Mouse (Mus musculus): ENCODE measurements around the gene Sgms1.
"Not testable (repeated sequence)": the region's sequence is repeated elsewhere in the genome, so short reads cannot be mapped to it uniquely, and the experiment has no call there.

Sgms1 gene

DNA sequence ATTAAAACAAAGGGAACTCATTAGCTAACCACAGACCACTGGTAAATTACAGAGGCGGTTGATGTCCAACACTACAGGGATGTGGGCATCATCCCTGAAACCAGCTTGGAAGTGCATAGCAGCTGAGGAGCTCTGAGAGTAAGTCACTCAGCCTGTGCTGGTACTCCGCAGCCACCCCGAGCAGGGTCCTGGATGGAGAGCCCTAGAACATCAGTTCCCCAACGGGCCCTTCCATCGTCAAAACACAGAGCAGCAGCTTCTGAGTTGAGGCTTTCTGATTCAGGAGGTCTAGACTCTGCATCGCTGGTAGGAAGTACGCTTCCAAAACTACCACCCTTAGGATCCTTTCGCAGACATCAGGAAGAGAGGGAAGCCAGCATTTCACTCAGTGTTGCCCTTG, 5.8 kb downstream of the Sgms1 start:
- no peak for DNase-seq (ENCODE audit: low spot score)

DNA sequence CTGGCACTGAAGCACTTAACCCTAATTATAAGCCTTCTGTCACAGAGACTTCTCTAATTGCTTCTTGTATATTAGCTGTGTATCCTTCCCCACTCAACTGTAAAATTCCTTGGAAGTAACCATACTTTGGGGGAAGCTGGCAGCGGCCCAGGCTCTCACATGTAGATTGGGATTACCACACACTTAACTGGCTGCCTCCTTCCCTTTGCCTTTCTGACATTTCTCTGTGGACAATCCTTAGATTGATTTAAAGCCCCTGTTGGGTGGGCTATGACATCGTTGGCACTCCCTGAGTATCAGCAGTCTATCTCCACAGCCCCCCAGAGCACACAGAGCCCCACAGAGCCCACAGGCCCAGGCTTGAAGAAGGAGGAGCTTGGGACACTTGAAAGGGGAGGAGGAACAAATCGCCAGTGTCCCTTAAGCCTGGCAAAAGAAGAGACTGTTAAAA, 8.0 kb downstream of the Sgms1 start:
- DNase-seq (ENCODE audit: low spot score), result no peak

DNA sequence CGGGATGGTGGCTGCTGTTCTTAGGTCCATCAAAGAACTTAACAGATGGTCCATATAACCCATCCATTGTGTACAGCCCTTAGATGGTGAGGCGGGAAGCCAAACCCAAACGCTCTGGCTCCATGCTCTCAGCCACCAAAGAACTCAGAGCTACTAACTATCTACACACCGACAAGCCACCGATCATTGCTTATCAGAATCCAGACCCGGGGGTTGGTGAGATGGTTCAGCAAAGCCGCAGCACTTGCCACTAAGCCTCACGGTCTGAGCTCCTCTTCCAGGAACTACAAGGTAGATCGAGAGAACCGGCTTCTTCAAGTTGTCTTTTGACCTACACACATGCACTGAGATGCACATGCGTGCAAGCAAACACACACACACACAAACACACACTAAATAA, 8.8 kb downstream of the Sgms1 start:
- DNase-seq (ENCODE audit: low spot score), result no peak

DNA sequence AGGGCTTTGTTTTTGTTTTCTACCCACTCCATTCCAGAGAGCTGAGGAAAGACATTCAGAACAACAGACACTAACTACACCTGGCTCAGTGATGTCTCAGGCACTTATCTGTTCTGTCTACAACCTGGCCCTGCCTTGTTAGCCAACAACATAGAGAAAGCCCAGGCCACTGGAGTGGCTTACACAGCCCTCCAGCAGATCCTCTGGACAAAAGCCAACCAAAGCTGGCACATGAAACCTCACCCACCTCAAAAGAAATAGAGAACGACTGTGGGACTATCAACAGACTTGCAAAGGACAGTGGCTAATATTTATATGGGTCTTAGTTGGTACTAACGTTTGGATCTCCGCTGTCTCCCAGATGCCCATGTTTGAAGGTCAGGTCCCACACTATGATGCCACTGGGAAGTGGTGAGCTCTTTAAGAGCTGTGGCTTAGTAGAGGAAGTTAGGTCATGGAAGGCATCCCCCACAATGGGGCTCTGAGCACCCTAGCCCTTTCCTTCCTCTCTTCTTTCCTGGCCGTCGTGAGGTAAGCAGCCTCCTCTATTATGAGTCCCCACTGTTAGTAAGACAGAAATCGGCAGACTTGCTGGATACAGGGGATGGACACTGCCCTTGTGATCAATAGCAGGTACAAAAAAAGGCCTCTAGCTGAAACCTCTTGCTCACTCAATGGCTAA, 10.1 kb downstream of the Sgms1 start:
- DNase-seq (ENCODE audit: low spot score), result peak; percentile 45

DNA sequence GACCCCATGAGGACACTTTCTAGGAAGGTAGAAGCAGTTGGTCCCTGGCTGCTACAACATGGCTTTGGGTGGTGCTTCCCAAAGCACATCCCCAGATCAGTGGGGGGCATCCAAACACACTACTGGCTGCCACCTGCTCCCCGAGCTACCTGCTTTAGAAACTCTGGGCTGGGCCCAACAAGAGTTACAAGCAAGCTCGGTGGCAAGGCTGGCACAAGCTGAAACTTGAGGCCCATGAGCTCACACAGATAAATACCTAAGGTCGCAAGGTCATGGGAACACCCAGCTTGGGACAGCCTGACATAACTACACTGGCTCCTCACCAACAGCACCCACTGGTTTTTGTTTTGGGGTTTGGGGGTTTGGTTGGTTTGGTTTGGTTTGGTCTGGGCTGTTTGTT, 10.9 kb downstream of the Sgms1 start:
- DNase-seq (ENCODE audit: low spot score), result no peak

DNA sequence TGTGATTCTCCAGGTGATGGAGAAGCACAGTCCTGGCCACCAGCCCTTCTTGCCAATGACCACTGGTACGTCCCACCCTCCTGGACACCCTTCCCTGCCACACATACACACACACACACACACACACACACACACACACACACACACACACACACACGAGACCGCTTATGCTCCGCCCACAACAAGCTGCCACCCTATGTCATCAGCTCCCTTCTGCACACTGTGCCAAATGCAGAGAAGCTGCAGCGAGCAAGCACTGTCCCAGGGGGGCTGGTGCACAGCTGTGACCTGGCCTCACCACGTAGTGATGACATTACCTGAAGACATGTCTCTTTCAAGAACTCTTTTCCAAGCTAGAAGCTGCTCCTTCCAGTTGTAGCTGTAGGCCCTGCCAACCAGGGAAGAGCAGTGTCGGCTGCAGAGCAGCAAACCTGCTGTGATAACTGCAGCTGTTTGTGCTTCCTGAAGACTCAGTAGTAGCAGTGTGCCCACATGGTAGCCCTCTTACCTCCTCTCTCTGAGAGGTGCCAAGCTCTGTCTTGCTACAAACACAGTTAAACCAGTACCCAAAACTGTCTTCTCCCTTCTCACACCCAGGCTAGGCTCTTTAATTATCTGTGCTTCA, 11.7 kb downstream of the Sgms1 start:
- DNase-seq (ENCODE audit: low spot score), result peak; percentile 66

DNA sequence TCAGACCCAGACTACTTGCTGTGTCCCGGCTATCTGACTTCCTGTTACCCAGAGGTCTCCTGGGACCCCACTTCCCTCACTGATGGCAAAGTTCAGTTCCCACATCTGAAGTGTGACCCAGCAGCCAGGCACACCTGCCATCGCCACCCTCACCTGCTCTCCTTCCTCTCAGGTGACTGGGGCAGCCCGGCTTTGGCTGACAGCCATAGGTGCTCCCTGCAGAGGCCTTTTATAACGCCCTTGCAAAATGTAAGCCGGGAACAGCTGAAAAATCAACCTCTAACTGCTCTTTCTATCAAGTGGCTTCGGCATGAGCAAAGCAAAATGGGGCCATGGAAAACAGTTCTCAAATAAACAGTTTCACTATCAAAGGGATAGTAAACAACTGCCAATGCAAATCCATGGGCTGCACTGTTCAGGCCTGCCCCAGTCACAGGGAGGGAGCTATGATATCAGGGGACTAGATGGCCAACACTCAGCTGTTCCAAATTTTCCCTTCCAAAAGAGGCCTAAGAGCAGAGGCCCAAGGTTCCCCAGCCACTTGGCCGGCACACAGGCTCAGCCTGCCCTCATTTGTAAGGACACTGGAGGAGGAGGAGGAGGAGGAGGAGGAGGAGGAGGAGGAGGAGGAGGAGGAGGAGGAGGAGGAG, 12.5 kb downstream of the Sgms1 start:
- no peak for DNase-seq (ENCODE audit: low spot score)

DNA sequence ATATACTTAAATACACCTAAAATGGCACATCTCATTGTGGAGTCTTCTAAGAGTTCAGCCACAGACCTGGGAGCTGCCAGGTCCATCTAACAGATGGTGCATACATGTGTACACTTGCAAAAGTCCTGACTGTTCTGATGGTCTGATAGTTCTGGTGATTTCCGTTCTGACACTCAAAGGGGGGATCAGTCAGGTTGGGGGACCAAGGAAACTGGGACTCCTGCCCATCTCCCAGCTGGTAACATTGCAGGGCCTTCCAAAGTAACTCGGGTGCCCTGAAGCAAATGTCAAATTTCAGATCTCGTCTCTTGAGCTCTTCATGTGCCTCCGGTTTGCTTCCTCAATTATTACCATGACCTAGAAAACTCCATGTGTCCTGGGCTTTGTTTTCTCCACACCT, 13.5 kb downstream of the Sgms1 start:
- no peak for DNase-seq (ENCODE audit: low spot score)

DNA sequence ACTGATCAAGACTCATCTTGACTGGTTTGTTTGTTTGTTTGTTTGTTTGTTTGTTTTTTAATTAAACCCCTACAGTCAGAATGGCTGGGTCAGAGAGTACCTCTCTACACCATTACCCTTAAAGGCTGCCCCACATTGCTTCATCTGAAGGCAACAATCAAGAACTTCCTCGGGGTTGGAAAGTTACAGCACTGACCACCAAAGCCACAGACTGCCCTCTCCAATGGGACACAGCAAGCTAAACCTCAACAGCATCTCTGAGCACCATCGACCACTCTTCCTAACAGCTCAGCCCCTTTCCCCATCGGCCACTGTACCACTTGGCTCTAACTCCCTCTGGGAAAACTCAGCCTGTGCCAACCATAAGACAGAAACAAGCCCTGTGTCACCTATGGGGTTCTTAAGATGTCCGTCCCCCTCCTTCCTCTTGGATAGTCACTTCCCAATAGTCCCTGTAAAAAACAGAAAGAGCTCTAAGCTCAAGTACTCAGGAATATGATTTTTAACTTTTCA, 14.0 kb downstream of the Sgms1 start:
- DNase-seq (ENCODE audit: low spot score), result no peak

DNA sequence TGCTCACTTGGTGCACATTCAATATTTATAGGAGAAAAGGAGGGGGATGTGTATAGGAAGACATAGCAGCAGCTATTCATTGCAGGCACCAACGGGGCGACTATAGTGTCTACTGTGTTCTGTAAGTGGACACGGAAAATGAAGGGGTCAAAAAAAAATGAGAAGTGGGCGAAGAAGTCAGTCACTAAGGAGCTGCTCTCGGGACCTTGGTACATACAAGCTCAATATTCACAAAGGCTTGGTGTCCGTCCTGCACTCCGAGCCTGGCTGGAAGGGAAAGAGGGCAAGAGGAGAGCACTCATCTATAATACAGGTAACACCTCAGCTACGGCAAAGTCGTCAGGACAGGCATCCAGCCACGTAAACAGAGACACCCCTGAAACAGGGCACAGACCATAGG, 14.8 kb downstream of the Sgms1 start:
- DNase-seq (ENCODE audit: low spot score), result no peak

DNA sequence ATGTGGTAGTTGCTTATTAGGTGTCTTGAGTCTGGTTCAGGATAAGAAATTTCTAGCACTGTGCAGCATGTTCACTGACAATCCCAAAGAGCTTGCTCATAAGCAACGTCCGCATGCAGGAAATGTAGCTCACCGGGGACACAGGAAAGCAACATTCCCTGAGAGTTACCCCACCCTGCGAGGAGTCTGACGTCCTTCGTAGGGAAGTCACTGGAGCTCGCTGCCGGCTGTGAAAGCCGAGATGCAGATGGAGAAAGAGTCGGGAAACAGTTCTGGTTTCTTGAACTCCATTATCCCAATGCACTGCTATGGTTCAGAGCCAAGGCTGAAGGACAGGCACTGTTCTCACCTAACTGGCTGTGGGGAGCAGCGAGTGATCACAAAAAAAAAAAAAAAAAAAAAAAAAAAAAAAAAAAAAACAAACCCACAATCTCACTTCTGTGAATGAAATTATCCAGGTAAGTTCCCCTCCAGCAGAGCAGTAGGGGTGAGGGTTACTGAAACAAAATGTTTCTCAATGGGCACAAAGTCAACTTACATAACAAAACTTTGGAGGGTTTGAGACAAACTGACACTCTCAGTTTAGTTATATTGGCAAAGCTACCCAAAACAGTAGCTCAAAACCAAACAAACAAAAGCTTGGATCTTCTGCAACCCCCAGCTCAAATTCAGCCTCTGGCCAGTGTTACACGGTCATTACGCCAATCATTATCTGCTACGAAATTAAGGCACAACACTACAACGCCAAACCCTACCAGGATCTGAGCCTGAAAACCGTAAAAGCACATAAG, 15.5 kb downstream of the Sgms1 start:
- DNase-seq (ENCODE audit: low spot score), result no peak

DNA sequence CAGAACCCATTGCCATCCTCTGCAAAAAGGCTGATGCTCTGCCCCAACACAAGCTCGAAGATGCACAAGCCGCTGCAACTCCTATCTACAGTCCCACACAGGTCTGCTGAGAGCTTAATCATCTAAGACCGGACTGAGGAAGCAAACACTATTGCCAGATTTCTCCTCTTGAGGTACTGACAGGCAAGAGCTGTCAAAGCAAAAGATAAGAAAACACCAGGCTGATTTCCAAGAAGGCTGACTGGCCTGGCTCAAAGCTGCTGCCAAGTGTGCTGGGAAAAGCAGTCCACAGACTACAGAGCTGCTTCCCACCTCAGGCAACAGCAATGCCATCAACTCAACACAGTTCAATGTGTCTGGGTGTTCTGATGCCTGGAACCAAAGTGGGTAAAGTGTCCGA, 17.1 kb downstream of the Sgms1 start:
- peak; percentile 79 for DNase-seq (ENCODE audit: low spot score)

DNA sequence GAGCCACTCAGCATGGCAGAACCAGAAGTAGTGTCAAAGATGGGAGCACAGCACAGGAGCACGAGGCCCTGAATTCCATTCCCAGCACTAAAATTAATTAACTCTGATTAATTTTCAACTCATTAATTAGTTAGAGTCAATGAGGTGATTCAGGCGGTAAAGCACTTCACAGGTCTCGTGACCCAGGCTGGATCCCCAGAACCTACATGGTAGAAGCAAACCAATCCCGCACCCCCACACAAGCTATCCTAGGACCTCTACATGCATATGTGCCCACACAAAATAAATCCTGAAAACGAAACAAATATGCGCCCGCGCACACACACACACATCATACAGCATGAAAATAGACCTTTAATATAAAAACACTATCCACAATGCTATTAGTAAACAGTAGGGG, 22.2 kb downstream of the Sgms1 start:
- DNase-seq (ENCODE audit: low spot score), result no peak

DNA sequence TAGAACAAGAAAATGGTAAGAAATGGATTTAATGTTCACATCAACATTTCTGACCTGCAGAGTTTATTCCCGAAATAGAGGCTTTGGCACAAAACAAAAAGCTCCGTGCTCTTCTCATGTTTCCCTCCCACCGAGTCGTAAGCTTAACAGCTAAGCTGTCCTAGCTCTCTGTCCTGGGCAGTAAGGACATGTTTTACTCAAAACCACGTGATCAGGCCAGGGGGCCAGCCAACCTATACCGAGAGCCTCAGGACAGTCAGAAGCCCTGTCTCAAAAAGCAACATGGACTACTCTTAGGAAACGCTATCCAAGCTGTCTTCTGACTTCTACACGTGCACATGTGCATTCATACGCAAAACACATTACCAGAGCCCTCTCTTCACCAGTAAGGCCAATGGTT, 23.1 kb downstream of the Sgms1 start:
- no peak for DNase-seq (ENCODE audit: low spot score)

DNA sequence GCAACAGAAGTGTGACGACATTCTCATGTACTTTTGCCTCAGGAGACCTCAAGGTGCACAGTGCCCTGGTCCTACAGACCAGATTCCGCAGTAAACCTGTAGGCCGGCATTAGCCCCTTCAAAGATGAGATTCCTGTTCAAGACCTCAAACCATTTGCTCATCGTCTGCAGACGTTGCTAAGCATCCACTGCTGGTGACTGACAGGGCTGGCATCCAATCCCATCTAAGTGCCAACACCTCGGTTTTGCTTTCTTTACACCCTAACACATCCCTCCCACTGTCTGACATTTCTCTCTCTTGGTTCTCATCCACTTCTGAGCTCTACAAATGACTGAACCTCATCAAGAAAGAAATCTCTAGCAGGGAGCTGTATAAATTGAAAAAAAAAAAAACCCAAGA, 24.4 kb downstream of the Sgms1 start:
- DNase-seq (ENCODE audit: low spot score), result no peak

DNA sequence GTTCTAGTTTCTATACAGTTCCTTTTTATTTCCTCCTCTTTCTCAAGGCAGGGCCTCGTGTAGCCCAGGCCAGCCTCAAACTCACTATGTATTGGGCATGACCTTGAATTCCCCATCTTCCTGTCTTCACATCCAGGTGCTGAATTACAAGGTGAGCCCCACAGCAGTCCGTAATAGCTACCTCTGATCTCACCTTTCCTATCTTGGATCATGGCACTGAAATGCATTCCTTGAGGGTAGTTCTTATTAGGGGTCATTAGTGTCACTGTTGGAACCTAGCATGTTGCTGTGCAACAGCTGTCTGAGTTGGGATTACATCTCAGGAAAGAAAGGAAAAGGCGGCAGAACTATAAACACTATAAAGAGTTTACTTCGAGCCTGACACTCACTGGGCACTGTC, 25.9 kb downstream of the Sgms1 start:
- no peak for DNase-seq (ENCODE audit: low spot score)

DNA sequence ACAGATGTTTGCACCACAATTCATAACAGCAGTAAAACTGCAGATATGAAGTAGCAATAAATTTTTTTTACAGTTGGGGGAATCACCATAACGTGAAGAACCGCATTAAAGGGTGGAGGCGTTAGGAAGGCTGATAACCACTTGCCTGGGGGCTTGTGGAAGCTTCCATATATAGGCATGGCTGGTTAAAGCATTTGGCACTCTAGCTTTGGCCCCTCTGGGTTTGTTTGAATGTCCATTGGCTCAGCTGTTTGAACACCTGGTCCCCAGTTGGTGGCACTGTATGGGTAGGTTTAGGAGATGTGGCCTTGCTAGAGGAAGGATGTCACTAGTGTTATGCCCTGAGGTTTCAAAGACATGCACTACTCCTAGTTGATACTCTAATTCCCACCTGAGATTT, 27.0 kb downstream of the Sgms1 start:
- no peak for DNase-seq (ENCODE audit: low spot score)

DNA sequence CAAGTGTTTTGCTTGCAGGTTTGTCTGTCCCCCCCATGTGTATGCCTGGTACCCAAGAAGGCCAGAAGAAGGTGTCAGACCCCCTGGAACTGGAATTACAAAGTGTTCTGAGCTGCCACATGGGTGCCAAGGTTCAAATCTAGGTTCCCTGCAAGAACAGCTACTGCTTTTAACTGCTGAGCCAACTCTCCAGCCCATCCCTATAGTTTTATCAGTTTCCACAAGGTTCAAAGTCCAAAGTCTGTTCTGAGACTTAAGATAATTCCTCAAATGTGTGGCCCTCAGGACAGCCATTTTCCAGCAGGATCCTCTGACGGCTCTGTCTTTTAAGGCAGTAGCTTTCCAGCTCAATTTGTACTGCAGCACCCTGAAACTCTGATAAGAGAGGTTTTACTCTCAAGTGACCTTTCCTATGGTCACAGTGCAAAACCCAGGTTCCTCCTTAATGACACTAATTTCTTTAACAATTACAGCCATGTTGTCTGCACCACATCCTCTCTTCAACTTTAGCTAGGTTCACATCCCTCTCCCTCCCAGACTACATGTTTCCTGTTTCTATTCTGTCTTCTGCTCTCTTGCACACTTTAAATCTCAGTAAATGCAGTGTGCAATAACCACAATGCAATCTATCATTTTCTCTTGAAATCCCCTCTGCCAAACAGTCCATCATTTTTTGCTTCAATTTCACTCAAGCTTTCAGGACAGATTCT, 28.4 kb downstream of the Sgms1 start:
- no peak for DNase-seq (ENCODE audit: low spot score)

DNA sequence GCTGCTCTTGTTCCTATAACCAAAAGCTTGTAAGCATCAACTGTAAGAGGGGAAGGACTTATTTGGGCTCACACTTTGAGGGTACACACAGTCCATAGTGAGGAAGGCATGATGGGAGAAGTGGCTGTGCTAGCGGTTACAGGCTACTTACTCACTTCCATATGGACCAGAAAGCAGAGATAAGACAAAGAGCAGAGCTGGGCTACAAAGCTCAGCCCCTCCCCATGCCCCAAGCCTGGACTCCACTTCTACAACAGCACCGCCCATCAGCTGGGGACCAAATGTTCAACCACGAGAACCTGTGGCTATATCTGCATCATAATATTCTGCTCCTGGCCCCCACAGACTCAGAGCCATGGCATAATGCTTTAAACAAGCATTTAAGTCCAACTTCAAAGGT, 29.0 kb downstream of the Sgms1 start:
- no peak for DNase-seq (ENCODE audit: low spot score)

DNA sequence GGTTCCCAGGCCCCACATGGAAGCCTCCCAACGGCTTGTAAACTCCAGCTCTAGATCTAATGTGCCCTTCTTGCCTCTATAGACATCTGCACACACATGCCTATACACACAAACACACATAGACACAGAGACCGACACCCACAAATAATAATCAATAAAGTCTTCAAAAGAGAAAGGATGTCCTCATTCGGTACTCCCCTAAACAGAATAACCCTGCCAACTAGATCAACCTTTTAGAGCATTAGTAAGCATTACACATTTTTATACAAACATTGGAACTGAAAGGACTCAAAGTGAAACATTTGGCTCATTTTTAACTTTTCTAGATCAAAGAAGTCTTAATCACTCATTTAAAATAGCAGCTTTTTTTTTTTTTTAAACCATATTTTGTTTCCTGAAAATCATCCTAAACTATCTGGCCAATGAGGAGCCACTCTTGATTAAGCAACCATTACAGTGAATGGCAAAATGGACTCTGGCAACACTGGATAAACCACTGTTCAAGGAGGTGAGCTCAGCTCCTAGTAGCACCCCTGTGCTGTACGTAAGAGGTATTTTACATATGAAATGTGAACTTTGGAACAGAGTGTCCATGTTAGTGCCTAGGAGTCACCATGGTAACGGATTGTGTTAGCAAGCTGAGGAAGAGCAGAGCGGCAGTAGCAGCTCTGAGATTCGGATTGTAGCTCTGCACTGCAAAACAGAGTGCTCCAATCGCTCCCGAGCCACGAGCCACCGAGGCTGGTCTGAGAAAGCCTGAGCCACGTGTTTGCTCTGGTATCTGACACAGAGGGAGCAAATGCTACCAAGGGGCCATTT, 30.6 kb downstream of the Sgms1 start:
- no peak for DNase-seq (ENCODE audit: low spot score)

DNA sequence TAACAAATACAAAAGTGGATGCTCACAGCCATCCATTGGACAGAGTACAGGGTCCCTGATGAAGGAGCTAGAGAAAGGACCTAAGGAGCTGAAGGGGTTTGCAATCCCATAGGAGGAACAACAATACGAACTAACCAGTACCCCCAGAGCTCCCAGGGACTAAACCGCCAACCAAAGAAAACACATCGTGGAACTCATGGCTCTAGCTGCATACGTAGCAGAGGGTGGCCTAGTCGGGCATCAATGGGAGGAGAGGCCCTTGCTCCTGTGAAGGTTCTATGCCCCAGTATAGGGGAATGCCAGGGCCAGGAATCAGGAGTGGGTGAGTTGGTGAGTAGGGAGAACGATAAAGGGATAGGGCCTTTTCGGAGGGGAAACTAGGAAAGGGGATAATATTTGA, 31.5 kb downstream of the Sgms1 start:
- not testable (repeated sequence) for DNase-seq (ENCODE audit: low spot score)

All from MN1 (cell line).